Comparison of ENCODE assay signal across 7 mouse cellular contexts in genomic region chr10:13500938-13501496, GRCm38 (mm10). TPM values are rescaled to one million over a fixed set of nuclear protein-coding genes. Genes with fewer than 3 reads are reported as not detected.
DNase-seq lines count a peak whose midpoint lies in the region; ATAC-seq lines count a peak whose summit lies in the region.

No protein-coding gene starts in this region.

- H3K36me3 ChIP-seq in embryonic facial prominence, embryonic 11.5 days (replicated peaks; ENCODE audit: control insufficient read depth, insufficient read depth, low read depth, low read length) = no peaks in the 10 kb centered on the region
- H3K36me3 ChIP-seq in limb, embryonic 10.5 days = 0 out of 2 replicates have a peak, but pooled peaks cover 6% of the 10 kb centered on the region
- H3K36me3 ChIP-seq in midbrain, embryonic 13.5 days = 0 out of 2 replicates have a peak, but pooled peaks cover 9% of the 10 kb centered on the region

- no peaks in the 10 kb centered on the region for H3K27me3 ChIP-seq in embryonic facial prominence, embryonic 11.5 days (ENCODE audit: control insufficient read depth, insufficient read depth, low read length)
- H3K27me3 ChIP-seq in limb, embryonic 10.5 days (ENCODE audit: low read depth, poor library complexity, severe bottlenecking) = peaks cover 5% of the 10 kb centered on the region; the same call in 1 of the 2 replicates
- H3K27me3 ChIP-seq in midbrain, embryonic 13.5 days = no peaks in the 10 kb centered on the region

- peak overlapping the region; percentile 76 for H3K4me2 ChIP-seq in embryonic facial prominence, embryonic 11.5 days (ENCODE audit: low read depth, low read length)
- peak overlapping the region; percentile 62 for H3K4me2 ChIP-seq in midbrain, embryonic 13.5 days (replicated peaks)

- no peaks in the 10 kb centered on the region for H3K9me3 ChIP-seq in embryonic facial prominence, embryonic 11.5 days (replicated peaks; ENCODE audit: control insufficient read depth, low read length)
- no peaks in the 10 kb centered on the region for H3K9me3 ChIP-seq in limb, embryonic 10.5 days (replicated peaks)
- no peaks in the 10 kb centered on the region for H3K9me3 ChIP-seq in midbrain, embryonic 13.5 days

- peak overlapping the region; percentile 52 for H3K4me3 ChIP-seq in embryonic facial prominence, embryonic 11.5 days (ENCODE audit: low read depth, low read length)
- H3K4me3 ChIP-seq in limb, embryonic 10.5 days = peak overlapping the region; percentile 64
- peak overlapping the region; percentile 51 for H3K4me3 ChIP-seq in midbrain, embryonic 13.5 days (replicated peaks)

- no peak overlapping the region for H3K27ac ChIP-seq in embryonic facial prominence, embryonic 11.5 days (replicated peaks; ENCODE audit: low read depth, low read length)
- H3K27ac ChIP-seq in limb, embryonic 10.5 days = peak overlapping the region; percentile 76
- H3K27ac ChIP-seq in midbrain, embryonic 13.5 days = no peak overlapping the region

- DNase-seq in adrenal gland, postnatal 14 days = peak; percentile 95
- peak; percentile 88 for DNase-seq in embryonic facial prominence, embryonic 11.5 days (ENCODE audit: low spot score)
- peak; percentile 95 for DNase-seq in kidney, adult 11 months
- peak; percentile 85 for DNase-seq in limb, embryonic 10.5 days (ENCODE audit: low spot score)
- DNase-seq in spleen, adult 12 weeks (ENCODE audit: low spot score) = peak; percentile 70

- under 1% methylated on average over 30 of the region's 30 CpGs for WGBS in embryonic facial prominence, embryonic 11.5 days
- WGBS in limb, embryonic 10.5 days = under 1% methylated on average over 30 of the region's 30 CpGs
- under 1% methylated on average over 27 of the region's 30 CpGs for WGBS in midbrain, embryonic 13.5 days

- peak; percentile 91 for ATAC-seq in embryonic facial prominence, embryonic 11.5 days (replicated peaks; ENCODE audit: insufficient number of reproducible peaks, low FRiP score, low TSS enrichment, low read depth)
- ATAC-seq in granulocyte monocyte progenitor cell, adult 5-6 weeks (replicated peaks; ENCODE audit: poor library complexity, severe bottlenecking) = peak; percentile 83
- ATAC-seq in midbrain, embryonic 13.5 days = peak; percentile 93

- peak overlapping the region; percentile 68 for H3K9ac ChIP-seq in embryonic facial prominence, embryonic 11.5 days (replicated peaks; ENCODE audit: low read length)
- peak overlapping the region; percentile 68 for H3K9ac ChIP-seq in midbrain, embryonic 13.5 days (replicated peaks)

- H3K4me1 ChIP-seq in embryonic facial prominence, embryonic 11.5 days (ENCODE audit: control insufficient read depth, insufficient read depth, low read length) = no peaks in the 10 kb centered on the region
- H3K4me1 ChIP-seq in limb, embryonic 10.5 days = peaks cover 13% of the 10 kb centered on the region
- peaks cover 4% of the 10 kb centered on the region for H3K4me1 ChIP-seq in midbrain, embryonic 13.5 days (replicated peaks)

RNA-seq across cellular contexts. Expression of gene Fuca2, which starts 1.7 kb away (rescaled TPM):
- 17.8 and 18.5 TPM in 2 replicates for total RNA-seq in adrenal gland, postnatal 14 days (2021)
- 40.1 and 47.1 TPM in 2 replicates for polyA plus RNA-seq in embryonic facial prominence, embryonic 11.5 days (2014; fragmentation: Nextera tagmentation; extraction: Ambion mirVana)
- 77.6 and 108 TPM in 2 replicates for total RNA-seq in granulocyte monocyte progenitor cell, adult 5-6 weeks (2014; fragmentation: Nextera tagmentation)
- 101 and 111 TPM in 2 replicates for total RNA-seq in granulocyte monocyte progenitor cell, adult 5-6 weeks (2017)
- 21.3 and 23.6 TPM in 2 replicates for polyA plus RNA-seq in limb, embryonic 10.5 days (2016; fragmentation: Nextera tagmentation; extraction: Ambion mirVana)
- 22.0 TPM in 2 replicates for polyA plus RNA-seq in midbrain, embryonic 13.5 days (2015; fragmentation: Nextera tagmentation; extraction: Ambion mirVana)

RNA-seq across cellular contexts. Expression of gene Phactr2, which starts 26.8 kb away (rescaled TPM):
- total RNA-seq in adrenal gland, postnatal 14 days (2021) = 26.3 and 31.4 TPM in 2 replicates
- 24.0 and 24.5 TPM in 2 replicates for polyA plus RNA-seq in embryonic facial prominence, embryonic 11.5 days (2014; fragmentation: Nextera tagmentation; extraction: Ambion mirVana)
- 27.3 and 33.7 TPM in 2 replicates for total RNA-seq in granulocyte monocyte progenitor cell, adult 5-6 weeks (2014; fragmentation: Nextera tagmentation)
- 15.8 and 16.8 TPM in 2 replicates for total RNA-seq in granulocyte monocyte progenitor cell, adult 5-6 weeks (2017)
- 16.2 and 21.3 TPM in 2 replicates for polyA plus RNA-seq in limb, embryonic 10.5 days (2016; fragmentation: Nextera tagmentation; extraction: Ambion mirVana)
- polyA plus RNA-seq in midbrain, embryonic 13.5 days (2015; fragmentation: Nextera tagmentation; extraction: Ambion mirVana) = 5.1 and 6.4 TPM in 2 replicates

RNA-seq across cellular contexts. Expression of gene Adat2, which starts 51.7 kb away (rescaled TPM):
- total RNA-seq in adrenal gland, postnatal 14 days (2021) = 4.2 and 4.5 TPM in 2 replicates
- 4.7 and 4.8 TPM in 2 replicates for polyA plus RNA-seq in embryonic facial prominence, embryonic 11.5 days (2014; fragmentation: Nextera tagmentation; extraction: Ambion mirVana)
- 8.9 and 12.2 TPM in 2 replicates for total RNA-seq in granulocyte monocyte progenitor cell, adult 5-6 weeks (2014; fragmentation: Nextera tagmentation)
- total RNA-seq in granulocyte monocyte progenitor cell, adult 5-6 weeks (2017) = 5.8 and 7.9 TPM in 2 replicates
- 5.3 and 6.6 TPM in 2 replicates for polyA plus RNA-seq in limb, embryonic 10.5 days (2016; fragmentation: Nextera tagmentation; extraction: Ambion mirVana)
- 2.4 and 2.6 TPM in 2 replicates for polyA plus RNA-seq in midbrain, embryonic 13.5 days (2015; fragmentation: Nextera tagmentation; extraction: Ambion mirVana)

RNA-seq across cellular contexts. Expression of gene Pex3, which starts 51.9 kb away (rescaled TPM):
- 50.8 and 51.9 TPM in 2 replicates for total RNA-seq in adrenal gland, postnatal 14 days (2021)
- 28.4 and 30.2 TPM in 2 replicates for polyA plus RNA-seq in embryonic facial prominence, embryonic 11.5 days (2014; fragmentation: Nextera tagmentation; extraction: Ambion mirVana)
- total RNA-seq in granulocyte monocyte progenitor cell, adult 5-6 weeks (2014; fragmentation: Nextera tagmentation) = 22.5 and 36.2 TPM in 2 replicates
- total RNA-seq in granulocyte monocyte progenitor cell, adult 5-6 weeks (2017) = 17.2 and 20.2 TPM in 2 replicates
- polyA plus RNA-seq in limb, embryonic 10.5 days (2016; fragmentation: Nextera tagmentation; extraction: Ambion mirVana) = 16.5 and 18.7 TPM in 2 replicates
- polyA plus RNA-seq in midbrain, embryonic 13.5 days (2015; fragmentation: Nextera tagmentation; extraction: Ambion mirVana) = 23.3 and 27.7 TPM in 2 replicates
